Mouse (Mus musculus): ENCODE measurements around the gene Fgfr2.

DNA sequence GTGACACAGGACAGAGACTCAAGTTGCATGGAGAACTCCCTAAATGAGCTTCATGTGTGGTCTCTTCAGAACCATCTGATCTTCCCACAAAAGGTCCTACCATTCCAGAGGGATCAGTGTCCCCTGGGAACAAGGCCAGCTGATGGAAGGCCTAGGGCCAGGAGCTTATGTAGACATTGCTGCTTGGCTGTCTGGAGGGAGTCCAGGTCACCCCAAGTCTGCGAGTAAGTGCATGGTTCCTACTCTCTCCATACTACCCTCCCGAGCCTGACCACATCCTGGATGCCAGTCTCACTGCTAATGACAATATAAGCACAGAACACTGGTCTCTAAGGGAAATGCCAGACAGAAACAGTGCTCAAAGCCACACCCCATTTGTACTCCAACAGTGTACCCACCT lies 39.0 kb upstream of the Fgfr2 start:
- TF ChIP-seq POLR2A (IDR thresholded peaks at IDR 0.05; ENCODE audit: low read depth, low read length) (no peak), CTCF (IDR thresholded peaks at IDR 0.05; ENCODE audit: extremely low read depth, insufficient read length, insufficient replicate concordance, low read depth, low read length) (no peak)

All from small intestine, adult 2 months (tissue).